Mouse (Mus musculus): Measurements from ENCODE around the gene Eif5a. TPM values are rescaled to one million over a fixed set of nuclear protein-coding genes. Genes with fewer than 3 reads are reported as not detected.

Eif5a gene
- polyA plus RNA-seq, 1 experiment from 2014 or later = 1,371 TPM

- Histone ChIP-seq H3K27me3 (ENCODE audit: insufficient read depth, low read length) (no peaks in the 10 kb centered on the region), H3K9ac (ENCODE audit: low read depth, low read length) (no peak overlapping the region), H3K4me3 (replicated peaks; ENCODE audit: low read depth, low read length) (no peak overlapping the region), H3K36me3 (ENCODE audit: insufficient read depth, low read length) (no peaks in the 10 kb centered on the region), H3K27ac (peak overlapping the region; percentile 2; the same call in 1 of the 2 replicates), H3K9me3 (replicated peaks; ENCODE audit: low read length) (no peaks in the 10 kb centered on the region), H3K4me2 (ENCODE audit: low read length) (peak overlapping the region; percentile 30; the same call in 1 of the 2 replicates), H3K4me1 (replicated peaks; ENCODE audit: insufficient read depth, low read length) (peaks cover 11% of the 10 kb centered on the region; the same call in 1 of the 2 replicates)
- ATAC-seq (replicated peaks; ENCODE audit: low FRiP score, low read depth) (no peak), DNase-seq (ENCODE audit: low spot score) (no peak)
- 66% methylated on average over 8 of the region's 8 CpGs for WGBS
- no peak for TF ChIP-seq CTCF (IDR thresholded peaks at IDR 0.05; ENCODE audit: low read depth)
These were observed 37.1 kb downstream of the Eif5a start for GRCm38 (mm10) chr11:69884663-69885062.

- Histone ChIP-seq H3K4me1 (replicated peaks; ENCODE audit: insufficient read depth, low read length) (peaks cover 15% of the 10 kb centered on the region), H3K9ac (ENCODE audit: low read depth, low read length) (no peak overlapping the region), H3K4me3 (replicated peaks; ENCODE audit: low read depth, low read length) (no peak overlapping the region), H3K27ac (peak overlapping the region; percentile 2; the same call in 1 of the 2 replicates), H3K36me3 (ENCODE audit: insufficient read depth, low read length) (no peaks in the 10 kb centered on the region), H3K4me2 (ENCODE audit: low read length) (peak overlapping the region; percentile 30; the same call in 1 of the 2 replicates), H3K27me3 (ENCODE audit: insufficient read depth, low read length) (no peaks in the 10 kb centered on the region), H3K9me3 (replicated peaks; ENCODE audit: low read length) (no peaks in the 10 kb centered on the region)
- ATAC-seq (replicated peaks; ENCODE audit: low FRiP score, low read depth) = no peak
- no peak for DNase-seq (ENCODE audit: low spot score)
- no peak for TF ChIP-seq CTCF (IDR thresholded peaks at IDR 0.05; ENCODE audit: low read depth)
- WGBS = 48% methylated on average over 9 of the region's 9 CpGs
These were observed 37.5 kb downstream of the Eif5a start for GRCm38 (mm10) chr11:69884240-69884639.

GRCm38 (mm10) chr11:69883527-69884151, 38.1 kb downstream of the Eif5a start:
- H3K4me3 ChIP-seq (replicated peaks; ENCODE audit: low read depth, low read length) = no peak overlapping the region
- no peaks in the 10 kb centered on the region for H3K9me3 ChIP-seq (replicated peaks; ENCODE audit: low read length)
- no peaks in the 10 kb centered on the region for H3K36me3 ChIP-seq (ENCODE audit: insufficient read depth, low read length)
- WGBS = 82% methylated on average over 8 of the region's 8 CpGs
- H3K27ac ChIP-seq = peak overlapping the region; percentile 2; the same call in 1 of the 2 replicates
- H3K27me3 ChIP-seq (ENCODE audit: insufficient read depth, low read length) = no peaks in the 10 kb centered on the region
- ATAC-seq (replicated peaks; ENCODE audit: low FRiP score, low read depth) = no peak
- peaks cover 21% of the 10 kb centered on the region for H3K4me1 ChIP-seq (replicated peaks; ENCODE audit: insufficient read depth, low read length)
- H3K4me2 ChIP-seq (ENCODE audit: low read length) = no peak overlapping the region
- DNase-seq (ENCODE audit: low spot score) = no peak
- TF ChIP-seq CTCF (IDR thresholded peaks at IDR 0.05; ENCODE audit: low read depth) = no peak
- H3K9ac ChIP-seq (ENCODE audit: low read depth, low read length) = no peak overlapping the region

- no peaks in the 10 kb centered on the region for H3K36me3 ChIP-seq (ENCODE audit: insufficient read depth, low read length)
- H3K4me1 ChIP-seq (replicated peaks; ENCODE audit: insufficient read depth, low read length) = peaks cover 22% of the 10 kb centered on the region
- H3K27me3 ChIP-seq (ENCODE audit: insufficient read depth, low read length) = no peaks in the 10 kb centered on the region
- 72% methylated on average over 4 of the region's 4 CpGs for WGBS
- no peak overlapping the region for H3K9ac ChIP-seq (ENCODE audit: low read depth, low read length)
- peak; percentile 58 for TF ChIP-seq CTCF (IDR thresholded peaks at IDR 0.05; ENCODE audit: low read depth)
- no peaks in the 10 kb centered on the region for H3K9me3 ChIP-seq (replicated peaks; ENCODE audit: low read length)
- no peak for ATAC-seq (replicated peaks; ENCODE audit: low FRiP score, low read depth)
- H3K4me3 ChIP-seq (replicated peaks; ENCODE audit: low read depth, low read length) = no peak overlapping the region
- no peak overlapping the region for H3K4me2 ChIP-seq (ENCODE audit: low read length)
- DNase-seq (ENCODE audit: low spot score) = no peak
- no peak overlapping the region for H3K27ac ChIP-seq
These were observed 38.7 kb downstream of the Eif5a start for GRCm38 (mm10) chr11:69883066-69883465.

- H3K27ac ChIP-seq = peak overlapping the region; percentile 91
- H3K36me3 ChIP-seq (ENCODE audit: insufficient read depth, low read length) = no peaks in the 10 kb centered on the region
- no peak for DNase-seq (ENCODE audit: low spot score)
- H3K27me3 ChIP-seq (ENCODE audit: insufficient read depth, low read length) = no peaks in the 10 kb centered on the region
- peak overlapping the region; percentile 46 for H3K4me3 ChIP-seq (replicated peaks; ENCODE audit: low read depth, low read length)
- peak; percentile 2; the same call in 1 of the 2 replicates for ATAC-seq (replicated peaks; ENCODE audit: low FRiP score, low read depth)
- 53% methylated on average over 21 of the region's 21 CpGs for WGBS
- no peak for TF ChIP-seq CTCF (IDR thresholded peaks at IDR 0.05; ENCODE audit: low read depth)
- peak overlapping the region; percentile 59 for H3K9ac ChIP-seq (ENCODE audit: low read depth, low read length)
- H3K4me2 ChIP-seq (ENCODE audit: low read length) = peak overlapping the region; percentile 82
- peaks cover 27% of the 10 kb centered on the region for H3K4me1 ChIP-seq (replicated peaks; ENCODE audit: insufficient read depth, low read length)
- H3K9me3 ChIP-seq (replicated peaks; ENCODE audit: low read length) = no peaks in the 10 kb centered on the region
These were observed 39.7 kb downstream of the Eif5a start for GRCm38 (mm10) chr11:69881787-69882670.

GRCm38 (mm10) chr11:69880853-69881603, 40.7 kb downstream of the Eif5a start, which contains the start of gene Kctd11:
Kctd11 (minus strand) TSS chr11:69881406.
- H3K9me3 ChIP-seq (replicated peaks; ENCODE audit: low read length) = no peaks in the 10 kb centered on the region
- DNase-seq (ENCODE audit: low spot score) (peak; percentile 93), ATAC-seq (replicated peaks; ENCODE audit: low FRiP score, low read depth) (peak; percentile 87)
- peak within 1 kb of the TSS; percentile 46 for H3K4me3 ChIP-seq (replicated peaks; ENCODE audit: low read depth, low read length)
- peaks cover 27% of the 10 kb centered on the region for H3K4me1 ChIP-seq (replicated peaks; ENCODE audit: insufficient read depth, low read length)
- peak; percentile 63 for TF ChIP-seq CTCF (IDR thresholded peaks at IDR 0.05; ENCODE audit: low read depth)
- peak within 1 kb of the TSS; percentile 59 for H3K9ac ChIP-seq (ENCODE audit: low read depth, low read length)
- H3K36me3 ChIP-seq (ENCODE audit: insufficient read depth, low read length) = no peaks in the 10 kb centered on the region
- no peaks in the 10 kb centered on the region for H3K27me3 ChIP-seq (ENCODE audit: insufficient read depth, low read length)
- H3K27ac ChIP-seq = peak within 1 kb of the TSS; percentile 91
- peak within 1 kb of the TSS; percentile 82 for H3K4me2 ChIP-seq (ENCODE audit: low read length)
- WGBS = under 1% methylated on average over 46 of the region's 46 CpGs
